Mouse (Mus musculus): ENCODE data around the gene Lama4. TPM values are rescaled to one million over a fixed set of nuclear protein-coding genes. Genes with fewer than 3 reads are reported as not detected.

The Lama4 gene
- total and polyA plus RNA-seq, 3 experiments: 40.7 to 55.4 (median 51.8) TPM

GRCm38 (mm10) chr10:38995896-38996295, 30.6 kb downstream of the Lama4 start:
- 50% methylated on average over 2 of the region's 2 CpGs for WGBS
- no peak overlapping the region for H3K9ac ChIP-seq (ENCODE audit: low read depth, low read length)
- H3K79me2 ChIP-seq (replicated peaks; ENCODE audit: control insufficient read depth, insufficient read depth, low read length): peaks cover 6% of the 10 kb centered on the region
- no peak overlapping the region; the same call in 1 of the 2 replicates for H3K27ac ChIP-seq
- peaks cover 13% of the 10 kb centered on the region for H3K4me1 ChIP-seq (ENCODE audit: control insufficient read depth, insufficient read depth, low read length)
- H3K4me3 ChIP-seq: no peak overlapping the region
- TF ChIP-seq EP300 (IDR thresholded peaks at IDR 0.05; ENCODE audit: insufficient read depth, low read depth, low read length): no peak
- TF ChIP-seq CTCF (IDR thresholded peaks at IDR 0.05): no peak
- no peak for TF ChIP-seq POLR2A (IDR thresholded peaks at IDR 0.05; ENCODE audit: insufficient read depth, low read depth, low read length)
- no peaks in the 10 kb centered on the region for H3K27me3 ChIP-seq (ENCODE audit: control insufficient read depth, insufficient read depth, low read length)
- H3K36me3 ChIP-seq (ENCODE audit: control insufficient read depth, insufficient read depth, low read length): peaks cover 38% of the 10 kb centered on the region
- DNase-seq: no peak
- intact Hi-C loops (cut with DNase I): no loop called here

- Histone ChIP-seq H3K4me1 (ENCODE audit: control insufficient read depth, insufficient read depth, low read length) (peaks cover 5% of the 10 kb centered on the region), H3K36me3 (ENCODE audit: control insufficient read depth, insufficient read depth, low read length) (peaks cover 8% of the 10 kb centered on the region), H3K27me3 (ENCODE audit: control insufficient read depth, insufficient read depth, low read length) (no peaks in the 10 kb centered on the region), H3K27ac (no peak overlapping the region), H3K9ac (ENCODE audit: low read depth, low read length) (no peak overlapping the region), H3K4me3 (no peak overlapping the region), H3K79me2 (replicated peaks; ENCODE audit: control insufficient read depth, insufficient read depth, low read length) (peaks cover 3% of the 10 kb centered on the region)
- WGBS: 56% methylated on average over 4 of the region's 4 CpGs
- intact Hi-C loops (cut with DNase I): no loop called here
- no peak for DNase-seq
- TF ChIP-seq CTCF (IDR thresholded peaks at IDR 0.05) (no peak), POLR2A (IDR thresholded peaks at IDR 0.05; ENCODE audit: insufficient read depth, low read depth, low read length) (no peak), EP300 (IDR thresholded peaks at IDR 0.05; ENCODE audit: insufficient read depth, low read depth, low read length) (no peak)
These were observed 35.6 kb downstream of the Lama4 start for GRCm38 (mm10) chr10:39000951-39001350.

GRCm38 (mm10) chr10:39002521-39002920, 37.2 kb downstream of the Lama4 start:
- WGBS: 62% methylated on average over 2 of the region's 2 CpGs
- Histone ChIP-seq H3K27me3 (ENCODE audit: control insufficient read depth, insufficient read depth, low read length) (no peaks in the 10 kb centered on the region), H3K27ac (no peak overlapping the region), H3K79me2 (replicated peaks; ENCODE audit: control insufficient read depth, insufficient read depth, low read length) (peaks cover 2% of the 10 kb centered on the region; the same call in 1 of the 2 replicates), H3K4me3 (no peak overlapping the region), H3K4me1 (ENCODE audit: control insufficient read depth, insufficient read depth, low read length) (peaks cover 5% of the 10 kb centered on the region), H3K36me3 (ENCODE audit: control insufficient read depth, insufficient read depth, low read length) (peaks cover 10% of the 10 kb centered on the region), H3K9ac (ENCODE audit: low read depth, low read length) (no peak overlapping the region)
- TF ChIP-seq CTCF (IDR thresholded peaks at IDR 0.05) (peak; percentile 42), POLR2A (IDR thresholded peaks at IDR 0.05; ENCODE audit: insufficient read depth, low read depth, low read length) (no peak)
- no peak for DNase-seq
- intact Hi-C loops (cut with DNase I): no loop called here

GRCm38 (mm10) chr10:39003520-39003919, 38.2 kb downstream of the Lama4 start:
- intact Hi-C loops (cut with DNase I): no loop called here
- peaks cover 14% of the 10 kb centered on the region for H3K36me3 ChIP-seq (ENCODE audit: control insufficient read depth, insufficient read depth, low read length)
- no peak for TF ChIP-seq EP300 (IDR thresholded peaks at IDR 0.05; ENCODE audit: insufficient read depth, low read depth, low read length)
- no peak for TF ChIP-seq POLR2A (IDR thresholded peaks at IDR 0.05; ENCODE audit: insufficient read depth, low read depth, low read length)
- no peak for TF ChIP-seq CTCF (IDR thresholded peaks at IDR 0.05)

GRCm38 (mm10) chr10:39005494-39005893, 40.2 kb downstream of the Lama4 start:
- no peak for DNase-seq
- intact Hi-C loops (cut with DNase I): loop anchor here (5.0 kb wide), 1 partner anchor 38 kb away; the partner anchor contains the start of gene Lama4
- peak overlapping the region; percentile 1; the same call in 1 of the 2 replicates for H3K27ac ChIP-seq

More at GRCm38 (mm10) chr10:39003520-39003919, 38.2 kb downstream of the Lama4 start:
- no peak overlapping the region; the same call in 1 of the 2 replicates for H3K27ac ChIP-seq
- DNase-seq: no peak
- no peak overlapping the region for H3K9ac ChIP-seq (ENCODE audit: low read depth, low read length)
- H3K4me3 ChIP-seq: no peak overlapping the region
- no peaks in the 10 kb centered on the region for H3K27me3 ChIP-seq (ENCODE audit: control insufficient read depth, insufficient read depth, low read length)
- H3K79me2 ChIP-seq (replicated peaks; ENCODE audit: control insufficient read depth, insufficient read depth, low read length): peaks cover 2% of the 10 kb centered on the region
- peaks cover 5% of the 10 kb centered on the region for H3K4me1 ChIP-seq (ENCODE audit: control insufficient read depth, insufficient read depth, low read length)

GRCm38 (mm10) chr10:39006433-39007105, 41.3 kb downstream of the Lama4 start:
- no peak overlapping the region for H3K9ac ChIP-seq (ENCODE audit: low read depth, low read length)
- TF ChIP-seq EP300 (IDR thresholded peaks at IDR 0.05; ENCODE audit: insufficient read depth, low read depth, low read length): no peak
- no peak for TF ChIP-seq POLR2A (IDR thresholded peaks at IDR 0.05; ENCODE audit: insufficient read depth, low read depth, low read length)
- TF ChIP-seq CTCF (IDR thresholded peaks at IDR 0.05): no peak
- no peak overlapping the region for H3K4me3 ChIP-seq
- WGBS: 64% methylated on average over 4 of the region's 4 CpGs
- H3K79me2 ChIP-seq (replicated peaks; ENCODE audit: control insufficient read depth, insufficient read depth, low read length): peaks cover 2% of the 10 kb centered on the region
- H3K4me1 ChIP-seq (ENCODE audit: control insufficient read depth, insufficient read depth, low read length): peaks cover 3% of the 10 kb centered on the region
- H3K27ac ChIP-seq: no peak overlapping the region; the same call in 1 of the 2 replicates
- H3K36me3 ChIP-seq (ENCODE audit: control insufficient read depth, insufficient read depth, low read length): peaks cover 25% of the 10 kb centered on the region
- H3K27me3 ChIP-seq (ENCODE audit: control insufficient read depth, insufficient read depth, low read length): no peaks in the 10 kb centered on the region
- no peak for DNase-seq
- intact Hi-C loops (cut with DNase I): loop anchor here (5.0 kb wide), 1 partner anchor 39 kb away; the partner anchor contains the start of gene Lama4

More at GRCm38 (mm10) chr10:39005494-39005893, 40.2 kb downstream of the Lama4 start:
- H3K36me3 ChIP-seq (ENCODE audit: control insufficient read depth, insufficient read depth, low read length): peaks cover 18% of the 10 kb centered on the region
- TF ChIP-seq POLR2A (IDR thresholded peaks at IDR 0.05; ENCODE audit: insufficient read depth, low read depth, low read length): no peak
- 0 out of 2 replicates have a peak, but pooled peaks have one; percentile 7 for TF ChIP-seq CTCF (IDR thresholded peaks at IDR 0.05)
- no peak for TF ChIP-seq EP300 (IDR thresholded peaks at IDR 0.05; ENCODE audit: insufficient read depth, low read depth, low read length)
- no peak overlapping the region for H3K9ac ChIP-seq (ENCODE audit: low read depth, low read length)
- peaks cover 2% of the 10 kb centered on the region for H3K79me2 ChIP-seq (replicated peaks; ENCODE audit: control insufficient read depth, insufficient read depth, low read length)
- peaks cover 5% of the 10 kb centered on the region for H3K4me1 ChIP-seq (ENCODE audit: control insufficient read depth, insufficient read depth, low read length)
- H3K27me3 ChIP-seq (ENCODE audit: control insufficient read depth, insufficient read depth, low read length): no peaks in the 10 kb centered on the region
- H3K4me3 ChIP-seq: no peak overlapping the region
- 48% methylated on average over 8 of the region's 8 CpGs for WGBS

Measured in heart, adult 2 months (tissue).